9 mouse cellular contexts compared by ENCODE assay signal in the genomic region with DNA sequence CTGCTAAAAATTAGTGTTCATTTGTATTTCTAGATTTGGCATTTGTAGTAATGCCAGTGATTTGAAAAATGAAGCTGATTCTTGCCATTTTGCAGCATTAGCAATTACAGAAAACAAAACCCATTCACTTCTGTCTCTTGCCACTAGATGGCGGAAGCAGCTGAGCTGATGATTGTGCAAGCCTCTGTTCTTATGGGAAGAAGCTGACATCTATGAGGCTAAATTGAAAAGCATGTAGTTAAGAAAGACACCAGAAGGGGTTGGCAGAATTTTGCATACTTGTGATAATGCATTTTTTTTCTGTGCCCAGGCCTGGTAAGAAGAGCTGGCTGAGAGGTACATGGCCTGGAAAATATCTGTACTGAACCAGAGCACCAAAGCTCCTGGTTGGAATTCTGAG.
DNase-seq lines count a peak whose midpoint lies in the region; ATAC-seq and TF ChIP-seq lines count a peak whose summit lies in the region.
"Had no signal": no experiment of that assay in that cellular context is flagged by ENCODE, and none has a peak within 500 bp of the region (broad histone marks: within the 10 kb centered on the region; RNA-seq: fewer than 3 reads in every experiment).

No protein-coding gene starts in this region.

- TF ChIP-seq POLR2A in limb, embryonic 14.5 days (IDR thresholded peaks at IDR 0.05; ENCODE audit: borderline replicate concordance, extremely low read depth, insufficient read depth, insufficient read length), result no peak

- H3K27ac ChIP-seq in kidney, embryonic 14.5 days (ENCODE audit: low read depth, low read length), result no peak overlapping the region
- H3K27ac ChIP-seq in limb, embryonic 14.5 days (replicated peaks; ENCODE audit: low read depth, low read length), result no peak overlapping the region
- H3K27ac ChIP-seq: heart, embryonic 13.5 days had no signal

- H3K9ac ChIP-seq in kidney, embryonic 14.5 days (ENCODE audit: low read depth, low read length), result no peak overlapping the region
- no peak overlapping the region for H3K9ac ChIP-seq in limb, embryonic 14.5 days (ENCODE audit: low read depth, low read length, severe bottlenecking)
- H3K9ac ChIP-seq: heart, embryonic 13.5 days had no signal

- H3K4me2 ChIP-seq in kidney, embryonic 14.5 days (replicated peaks; ENCODE audit: low read depth, low read length), result no peak overlapping the region
- no peak overlapping the region for H3K4me2 ChIP-seq in limb, embryonic 14.5 days (replicated peaks; ENCODE audit: low read depth, low read length, severe bottlenecking)
- H3K4me2 ChIP-seq: heart, embryonic 13.5 days had no signal

- DNase-seq in 3134 (ENCODE audit: extremely low read depth, insufficient read length, low spot score) (peak; percentile 20), G1E (ENCODE audit: low spot score) (no peak)
- peak; percentile 72 to 76 for DNase-seq in cerebellum, adult 18-20 months
- DNase-seq in forelimb bud, embryonic 11.5 days (ENCODE audit: low read depth, low spot score), result peak; percentile 74
- DNase-seq in limb, embryonic 14.5 days (ENCODE audit: low spot score), result peak; percentile 81
- peak; percentile 52 for DNase-seq in neural tube, embryonic 10.5 days (ENCODE audit: extremely low spot score, low spot score)

- TF ChIP-seq CTCF in G1E (IDR thresholded peaks at IDR 0.05; ENCODE audit: low read depth, low read length), result peak; percentile 64

- no peaks in the 10 kb centered on the region for H3K27me3 ChIP-seq in G1E (ENCODE audit: insufficient read depth, low read length)
- no peaks in the 10 kb centered on the region for H3K27me3 ChIP-seq in kidney, embryonic 14.5 days (ENCODE audit: control insufficient read depth, insufficient read depth, low read length)
- H3K27me3 ChIP-seq in limb, embryonic 14.5 days (ENCODE audit: control insufficient read depth, insufficient read depth, low read length), result no peaks in the 10 kb centered on the region
- H3K27me3 ChIP-seq: heart, embryonic 13.5 days had no signal

- no peaks in the 10 kb centered on the region for H3K36me3 ChIP-seq in G1E (replicated peaks)
- no peaks in the 10 kb centered on the region for H3K36me3 ChIP-seq in kidney, embryonic 14.5 days (ENCODE audit: control insufficient read depth, insufficient read depth, low read length)
- H3K36me3 ChIP-seq in limb, embryonic 14.5 days (ENCODE audit: control insufficient read depth, insufficient read depth, low read length), result no peaks in the 10 kb centered on the region
- H3K36me3 ChIP-seq: heart, embryonic 13.5 days had no signal

- no peak overlapping the region for H3K4me3 ChIP-seq in G1E (ENCODE audit: low read depth, low read length)
- no peak overlapping the region for H3K4me3 ChIP-seq in kidney, embryonic 14.5 days (ENCODE audit: low read length)
- H3K4me3 ChIP-seq in limb, embryonic 14.5 days (replicated peaks; ENCODE audit: low read length), result no peak overlapping the region
- H3K4me3 ChIP-seq: heart, embryonic 13.5 days had no signal

- ATAC-seq in G1E (ENCODE audit: extremely low read depth, insufficient number of reproducible peaks, low FRiP score, poor library complexity, severe bottlenecking), result peak; percentile 57; the same call in 1 of the 2 replicates
- peak; percentile 69; the same call in 1 of the 2 replicates for ATAC-seq in kidney, embryonic 14.5 days (ENCODE audit: low FRiP score, low TSS enrichment)
- ATAC-seq in limb, embryonic 14.5 days (ENCODE audit: low FRiP score, low read depth), result peak; percentile 44
- ATAC-seq in activated CD4-positive, CD25-positive, alpha-beta regulatory T cell, adult 4 months, result no peak

- 0% methylated on average over 1 of the region's 1 CpGs for WGBS in kidney, embryonic 14.5 days
- WGBS in limb, embryonic 14.5 days, result 0% methylated on average over 1 of the region's 1 CpGs

- no peaks in the 10 kb centered on the region for H3K9me3 ChIP-seq in G1E (replicated peaks)
- H3K9me3 ChIP-seq in kidney, embryonic 14.5 days (ENCODE audit: control insufficient read depth, low read length), result no peaks in the 10 kb centered on the region
- H3K9me3 ChIP-seq in limb, embryonic 14.5 days (ENCODE audit: control insufficient read depth, low read length), result no peaks in the 10 kb centered on the region
- H3K9me3 ChIP-seq: heart, embryonic 13.5 days had no signal

- H3K4me1 ChIP-seq in G1E (ENCODE audit: insufficient read depth, low read depth, low read length), result no peaks in the 10 kb centered on the region
- no peaks in the 10 kb centered on the region for H3K4me1 ChIP-seq in kidney, embryonic 14.5 days (ENCODE audit: control insufficient read depth, insufficient read depth, low read length)
- H3K4me1 ChIP-seq in limb, embryonic 14.5 days (ENCODE audit: control insufficient read depth, insufficient read depth, low read length), result no peaks in the 10 kb centered on the region
- H3K4me1 ChIP-seq: heart, embryonic 13.5 days had no signal
